Mouse (Mus musculus) E14TG2a.4 (cell line): ENCODE data around the gene Tmem178b.

ENCODE experiments used
- CTCF ChIP-seq: conservative IDR thresholded peaks from 2 replicates; pipeline ENCODE4 v1.5.1; 2014; ENCODE audit warnings: low read length
- NANOG ChIP-seq: IDR thresholded peaks from 2 replicates; pipeline ENCODE4 v1.6.1; 2014; ENCODE audit warnings: borderline replicate concordance, low read length, mixed read lengths

DNA sequence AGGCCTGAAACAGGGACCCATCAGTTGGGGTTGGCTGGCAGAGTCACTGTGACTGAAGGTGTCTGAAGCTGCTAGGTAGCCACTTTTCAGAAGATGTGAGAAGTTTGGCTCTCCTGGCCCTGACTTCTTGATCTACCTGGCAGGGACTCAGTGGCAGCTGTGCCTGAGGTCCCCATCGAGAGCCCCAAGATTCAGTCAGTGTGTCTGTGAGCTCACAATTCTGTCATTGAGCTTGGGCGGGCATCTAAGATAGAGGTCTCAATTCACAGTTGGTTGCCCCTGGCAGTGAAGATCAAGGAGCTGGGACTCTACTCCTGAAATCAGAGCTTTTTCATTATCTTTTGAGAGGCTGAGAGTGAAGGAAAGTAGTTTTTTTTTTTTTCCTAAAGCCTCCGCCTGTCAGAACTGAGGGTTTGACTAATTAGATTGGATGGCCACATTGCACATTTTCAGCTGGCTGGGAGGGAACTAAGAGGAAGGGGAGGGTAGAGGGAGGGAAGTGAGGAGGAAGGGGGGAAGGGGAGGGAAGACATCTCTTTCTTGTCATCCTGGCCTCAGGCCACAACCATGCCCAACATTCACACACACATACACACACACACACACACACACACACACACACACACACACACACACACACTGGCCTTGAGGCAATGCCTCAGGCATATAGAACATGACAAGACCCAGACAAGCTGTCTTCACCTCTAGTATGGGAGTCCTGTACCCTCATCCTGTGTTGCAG, 135.3 kb downstream of the Tmem178b start:
- TF ChIP-seq CTCF: no peak
- TF ChIP-seq NANOG: no peak
